ENCODE assay signal across 9 mouse cellular contexts in the genomic region with DNA sequence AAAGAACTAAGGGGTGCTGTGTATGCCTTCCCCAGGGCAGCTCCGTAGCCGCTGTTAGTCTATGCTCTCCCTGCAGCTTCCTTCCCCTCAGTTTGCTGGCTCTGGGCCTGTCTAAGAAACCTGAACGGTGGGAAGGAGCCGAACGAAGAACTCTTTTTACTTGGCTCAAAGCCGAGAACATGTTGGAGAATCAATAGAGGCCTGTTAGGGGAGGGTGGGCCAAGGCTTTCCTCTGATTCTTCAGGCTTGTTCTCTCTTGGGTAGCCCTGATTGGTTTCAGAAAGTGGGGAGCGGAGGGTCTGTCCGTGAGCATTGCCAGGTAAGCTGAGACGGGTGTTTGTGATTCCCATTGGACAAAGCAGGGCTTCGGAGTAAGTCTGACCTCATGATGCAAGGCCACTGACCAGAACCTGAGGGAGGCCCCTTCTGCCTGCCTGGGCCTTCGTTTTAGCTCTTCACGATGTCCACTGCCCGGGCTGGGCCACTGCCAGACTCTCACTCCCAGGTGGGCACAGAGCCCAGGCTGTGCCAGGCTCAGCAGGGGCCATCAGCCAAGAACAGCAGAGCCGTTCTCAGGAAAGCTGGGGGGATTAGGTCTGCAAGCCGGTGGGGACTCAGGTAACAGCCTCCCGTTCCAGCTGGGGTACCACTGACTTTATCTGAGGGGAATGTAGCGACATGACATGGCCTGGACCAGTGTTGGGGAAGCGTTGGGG. TPM values are rescaled to one million over a fixed set of nuclear protein-coding genes. Genes with fewer than 3 reads are reported as not detected.
A peak's percentile ranks its signal among the peaks of the same experiment; 100 is the strongest.
DNase-seq lines count a peak whose midpoint lies in the region.
"Had no signal": no experiment of that assay in that cellular context is flagged by ENCODE, and none has a peak within 500 bp of the region (broad histone marks: within the 10 kb centered on the region; RNA-seq: fewer than 3 reads in every experiment).

No protein-coding gene starts in this region.

- DNase-seq in adrenal gland, postnatal 36 days = peak; percentile 31 to 50
- no peak for DNase-seq in adrenal gland, adult 18-20 months (ENCODE audit: low spot score in 2 of 2)
- DNase-seq in kidney, postnatal 10 days = peak; percentile 38
- DNase-seq in kidney, adult 9 months = no peak
- peak; percentile 54 for DNase-seq in MN1 (ENCODE audit: low spot score)
- DNase-seq in gastrocnemius, postnatal 10 days = peak; percentile 72
- no peak for DNase-seq in spleen, postnatal 4 days (ENCODE audit: low spot score in 2 of 2)
- DNase-seq in urinary bladder, postnatal 25 days (ENCODE audit: low spot score) = no peak
- DNase-seq: midbrain, embryonic 14.5 days had no signal

RNA-seq across cellular contexts. Expression of a gene that starts 14.4 kb away (rescaled TPM):
- 10 to 100 TPM; 20.4 to 51.7 TPM for total RNA-seq in adrenal gland, postnatal 36 days (2021)
- 10 to 100 TPM in 1 of 2 experiments, 1 to 10 TPM in 1; 9.0 to 18.1 TPM for total RNA-seq in adrenal gland, adult 18-20 months (2021)
- total RNA-seq in gastrocnemius, postnatal 10 days (2021) = 100 to 1,000 TPM; 199 to 219 TPM

Comparison
In these comparisons a context has a peak if more than half of its experiments do, and no peak if none do; other contexts are left out.
1. DNase-seq: peak in adrenal gland, postnatal 36 days (2 of 2), kidney, postnatal 10 days (single experiment), MN1 (single experiment) and gastrocnemius, postnatal 10 days (single experiment); none in adrenal gland, adult 18-20 months (0 of 2), kidney, adult 9 months (single experiment), spleen, postnatal 4 days (0 of 2) and urinary bladder, postnatal 25 days (single experiment).